Mouse (Mus musculus) small intestine, adult 2 months (tissue): Measurements from ENCODE around the gene Fancc.

Experiments
- CTCF ChIP-seq: fragments of 200-500 bp; IDR thresholded peaks from 2 replicates; pipeline ENCODE4 v1.5.1; 2012; ENCODE audit warnings: low read depth, mild to moderate bottlenecking, control low read depth, inconsistent platforms, low read length, moderate library complexity, mixed read lengths; ENCODE audit not compliant: insufficient replicate concordance, insufficient read length; ENCODE audit errors: extremely low read depth
- POLR2A ChIP-seq: fragments of 200-500 bp; IDR thresholded peaks from 2 replicates; pipeline ENCODE4 v1.6.1; 2012; ENCODE audit warnings: low read depth, mild to moderate bottlenecking, control low read depth, inconsistent platforms, low read length, moderate library complexity

DNA sequence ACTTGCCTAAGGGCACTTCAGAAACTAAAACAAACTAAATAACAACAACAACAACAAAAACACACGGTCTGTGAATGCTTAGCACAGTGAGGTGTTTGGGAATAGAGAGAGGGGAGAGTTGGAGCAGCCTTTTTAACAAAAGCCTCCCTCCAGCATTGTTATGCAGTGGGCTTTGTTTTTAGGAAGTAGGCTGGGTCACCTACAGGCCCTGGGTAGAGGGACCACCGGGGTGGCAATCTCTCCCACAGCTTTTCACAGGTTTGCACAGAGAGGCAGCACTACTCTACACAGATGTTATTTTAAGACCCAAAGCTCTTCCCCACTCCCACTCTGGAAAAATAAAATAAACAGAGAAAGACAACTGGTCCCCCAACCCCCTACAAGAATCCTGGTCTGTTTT is 31.8 kb upstream of the Fancc start:
- TF ChIP-seq CTCF (no peak), POLR2A (no peak)
